Mouse (Mus musculus) testis, postnatal 14 days (tissue): ENCODE measurements around the gene Spry1.

ENCODE experiments used
- DNase-seq: peaks from one replicate; pipeline ENCODE4 v3.0.0; 2021; ENCODE audit warnings: low spot score

Gene Spry1

GRCm38 (mm10) chr3:37672266-37673040, 32.7 kb downstream of the Spry1 start:
- DNase-seq: no peak

GRCm38 (mm10) chr3:37673513-37674261, 33.9 kb downstream of the Spry1 start:
- no peak for DNase-seq

GRCm38 (mm10) chr3:37675056-37675525, 35.3 kb downstream of the Spry1 start:
- DNase-seq: no peak

- DNase-seq: no peak
Observed at GRCm38 (mm10) chr3:37676291-37676690, 36.5 kb downstream of the Spry1 start.

GRCm38 (mm10) chr3:37686219-37686618, 46.5 kb downstream of the Spry1 start:
- DNase-seq: no peak

GRCm38 (mm10) chr3:37686751-37687150, 47.0 kb downstream of the Spry1 start:
- peak; percentile 62 for DNase-seq

- DNase-seq: peak; percentile 24
Observed at GRCm38 (mm10) chr3:37687158-37687980, 47.6 kb downstream of the Spry1 start.

GRCm38 (mm10) chr3:37692945-37693344, 53.2 kb downstream of the Spry1 start:
- no peak for DNase-seq

GRCm38 (mm10) chr3:37693552-37693951, 53.8 kb downstream of the Spry1 start:
- DNase-seq: no peak
